Mouse (Mus musculus) olfactory bulb, adult 2 months (tissue): ENCODE measurements at regions not wholly inside any gene's neighbourhood (a gene's known extent, or its start where the extent isn't known, plus 50 kb on each side); places are given as distances from the start of the nearest gene placed in this dataset.

Source experiments
- H3K27ac ChIP-seq: fragments of 200-500 bp; 2 replicates; pipeline ENCODE4 v1.5.1; 2012; ENCODE audit warnings: low read depth, low read length; ENCODE audit not compliant: insufficient read depth
- H3K4me1 ChIP-seq: fragments of 200-500 bp; 2 replicates; pipeline ENCODE4 v1.6.1; 2012; ENCODE audit warnings: low read length; ENCODE audit not compliant: control insufficient read depth, insufficient read depth
- H3K4me3 ChIP-seq: fragments of 200-500 bp; 2 replicates; pipeline ENCODE4 v1.5.1; 2012; ENCODE audit warnings: mild to moderate bottlenecking, low read depth, low read length, moderate library complexity; ENCODE audit not compliant: insufficient read depth
- CTCF ChIP-seq: fragments of 200-500 bp; IDR thresholded peaks from 2 replicates; pipeline ENCODE4 v1.5.1; 2012; ENCODE audit warnings: low read depth, mild to moderate bottlenecking, low read length, moderate library complexity; ENCODE audit not compliant: insufficient read depth
- POLR2A ChIP-seq: fragments of 200-500 bp; IDR thresholded peaks from 2 replicates; pipeline ENCODE4 v1.6.1; 2012; ENCODE audit warnings: mild to moderate bottlenecking, low read depth, low read length, moderate library complexity; ENCODE audit not compliant: insufficient read depth
- WGBS: fragments of 180-500 bp; shearing (Covaris S2); methylation state at CpG from one replicate; pipeline ENCODE4 v1.1.7; 2018; 5-methylcytosine and 5-hydroxymethylcytosine counted together

DNA sequence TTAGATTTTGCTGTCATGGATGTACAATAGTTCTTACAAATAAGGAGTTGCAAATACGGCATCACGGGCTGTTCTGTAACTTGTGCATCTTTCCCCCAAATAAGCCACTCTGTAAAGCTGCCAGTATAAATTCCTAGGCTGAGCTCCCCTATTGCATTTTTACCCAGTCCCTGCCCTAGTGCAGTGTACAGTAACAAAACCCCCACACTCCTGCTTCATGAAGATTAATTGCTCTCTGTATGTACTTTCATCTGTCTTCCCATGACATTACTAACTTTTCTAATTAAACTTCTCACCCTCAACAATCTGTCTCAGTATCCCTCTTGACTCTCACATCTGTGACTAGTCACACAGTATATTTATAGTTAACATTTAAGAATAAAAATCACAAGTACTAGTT lies 73.4 kb downstream of the Tm4sf1 start:
- Histone ChIP-seq H3K4me3 (no peak overlapping the region), H3K27ac (no peak overlapping the region), H3K4me1 (no peaks in the 10 kb centered on the region)
- TF ChIP-seq CTCF, result no peak
- no peak for TF ChIP-seq POLR2A
- WGBS, result 47% methylated on average over 2 of the region's 2 CpGs

DNA sequence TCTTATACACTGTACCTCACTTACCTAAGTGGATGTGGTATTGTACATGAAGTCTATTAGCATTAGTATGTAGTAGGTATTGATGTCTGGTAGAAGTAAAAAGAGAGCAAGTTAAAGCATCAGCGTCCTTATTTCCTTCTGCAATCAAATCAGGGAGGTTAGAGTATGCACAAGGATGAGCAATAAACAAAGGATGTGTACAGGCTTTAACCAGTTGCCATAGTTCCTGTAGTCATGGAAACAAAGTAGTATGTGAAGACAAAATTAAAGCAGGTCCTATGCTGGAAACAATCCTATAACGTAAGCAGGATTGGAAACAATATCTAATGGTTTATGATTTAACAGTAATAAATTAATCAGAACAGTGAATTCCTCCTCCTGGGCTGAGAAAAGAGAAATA lies 78.0 kb downstream of the Tm4sf1 start:
- H3K27ac ChIP-seq, result no peak overlapping the region
- no peak for TF ChIP-seq POLR2A
- no peak for TF ChIP-seq CTCF
- WGBS, result 34% methylated on average over 2 of the region's 2 CpGs
- no peaks in the 10 kb centered on the region for H3K4me1 ChIP-seq
- H3K4me3 ChIP-seq, result no peak overlapping the region

DNA sequence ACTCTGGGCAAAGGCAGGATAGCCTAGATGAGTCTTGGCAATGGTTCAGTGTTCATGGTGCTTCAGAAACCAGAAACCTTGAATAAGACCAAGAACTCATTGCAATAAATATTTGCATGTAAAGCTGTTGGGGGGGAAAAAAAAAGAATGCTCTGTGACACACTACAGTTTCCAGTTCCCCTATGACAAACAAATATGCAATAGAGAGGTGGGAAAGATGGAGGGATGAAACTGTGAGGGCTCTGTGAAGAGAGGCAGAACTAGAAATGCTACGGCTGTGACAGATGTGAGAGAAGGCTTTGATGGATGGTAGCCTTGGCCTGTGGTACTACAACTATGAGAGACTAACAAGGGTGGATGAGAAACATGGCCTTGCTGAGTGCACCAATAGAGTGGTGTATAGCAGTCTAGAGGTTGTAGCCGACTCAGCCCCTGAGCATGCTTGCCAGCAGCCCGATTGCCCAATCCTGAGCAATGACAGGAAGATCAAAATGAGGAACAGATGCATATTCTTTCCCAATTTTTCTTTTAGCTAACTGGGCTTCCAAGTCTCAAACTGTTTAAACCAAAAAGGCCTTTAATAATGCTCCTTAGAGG lies 79.4 kb downstream of the Tm4sf1 start:
- H3K27ac ChIP-seq, result no peak overlapping the region
- 81% methylated on average over 3 of the region's 3 CpGs for WGBS
- no peak for TF ChIP-seq CTCF
- no peak for TF ChIP-seq POLR2A
- H3K4me1 ChIP-seq, result no peaks in the 10 kb centered on the region
- H3K4me3 ChIP-seq, result no peak overlapping the region

- no peaks in the 10 kb centered on the region for H3K4me1 ChIP-seq
- no peak overlapping the region for H3K4me3 ChIP-seq
- no peak for TF ChIP-seq CTCF
- TF ChIP-seq POLR2A, result no peak
- H3K27ac ChIP-seq, result no peak overlapping the region
- WGBS, result 65% methylated on average over 3 of the region's 3 CpGs
Observed at GRCm38 (mm10) chr3:57218431-57218830, 83.4 kb downstream of the Tm4sf1 start.

DNA sequence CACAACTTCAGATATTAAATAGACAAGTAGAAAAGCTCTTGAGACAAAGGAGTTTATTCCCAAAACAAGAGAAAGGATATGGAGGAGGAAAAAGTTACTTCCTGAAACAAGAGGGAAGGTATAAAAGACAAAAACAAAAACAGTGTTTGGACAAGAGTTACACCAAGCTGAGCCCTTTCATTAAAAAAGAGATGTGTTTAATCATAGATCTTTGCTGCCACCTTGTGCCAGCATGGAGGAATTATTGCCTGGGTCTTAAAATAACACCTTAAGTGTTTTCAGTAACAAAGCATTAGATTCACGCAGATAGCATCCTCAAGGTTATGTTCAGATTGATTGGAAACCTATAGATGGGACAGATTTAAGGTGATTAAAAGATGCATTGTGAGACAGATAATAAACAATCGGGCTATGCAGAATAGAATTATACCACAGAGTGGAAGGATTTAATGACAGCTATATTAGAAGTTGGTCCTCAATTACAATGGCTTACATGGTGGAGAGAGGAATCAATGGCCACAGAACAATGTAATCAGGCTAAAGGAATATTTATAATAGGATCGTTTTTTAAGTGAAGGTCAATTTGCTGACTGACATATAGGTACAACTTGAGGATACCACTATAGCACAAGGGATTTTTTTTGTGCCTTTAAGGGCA lies 97.6 kb downstream of the Tm4sf1 start:
- Histone ChIP-seq H3K4me1 (no peaks in the 10 kb centered on the region), H3K4me3 (no peak overlapping the region), H3K27ac (no peak overlapping the region)
- no peak for TF ChIP-seq POLR2A
- no peak for TF ChIP-seq CTCF
- 17% methylated on average over 3 of the region's 3 CpGs for WGBS

GRCm38 (mm10) chr3:57203418-57203817 lies 98.4 kb downstream of the Tm4sf1 start:
- no peaks in the 10 kb centered on the region for H3K4me1 ChIP-seq
- H3K4me3 ChIP-seq, result no peak overlapping the region
- H3K27ac ChIP-seq, result no peak overlapping the region
- TF ChIP-seq POLR2A (no peak), CTCF (no peak)
- 89% methylated on average over 4 of the region's 4 CpGs for WGBS

DNA sequence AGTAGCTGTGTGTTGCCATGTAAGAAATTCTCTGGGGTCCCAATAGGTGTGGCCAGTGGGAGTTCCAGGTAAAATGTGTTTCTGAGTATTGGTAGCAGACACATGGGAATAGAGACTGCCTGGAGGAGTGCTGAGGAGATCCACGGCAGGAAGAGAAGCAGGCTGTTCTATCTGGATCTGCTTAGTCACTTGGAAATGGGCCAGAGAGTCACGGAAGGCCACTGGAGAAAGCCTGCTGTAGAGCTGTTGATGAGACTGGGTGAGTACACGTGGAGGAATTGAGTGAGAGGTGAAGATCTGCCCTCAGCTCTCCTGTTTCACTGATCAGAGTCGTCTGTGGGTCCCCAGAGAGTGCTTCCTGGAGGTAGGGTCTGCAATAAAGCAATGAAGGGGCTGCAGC lies 120.2 kb downstream of the Tm4sf1 start:
- H3K27ac ChIP-seq, result no peak overlapping the region
- TF ChIP-seq CTCF, result no peak
- no peak for TF ChIP-seq POLR2A
- H3K4me1 ChIP-seq, result no peaks in the 10 kb centered on the region
- WGBS, result 50% methylated on average over 4 of the region's 4 CpGs
- no peak overlapping the region for H3K4me3 ChIP-seq

DNA sequence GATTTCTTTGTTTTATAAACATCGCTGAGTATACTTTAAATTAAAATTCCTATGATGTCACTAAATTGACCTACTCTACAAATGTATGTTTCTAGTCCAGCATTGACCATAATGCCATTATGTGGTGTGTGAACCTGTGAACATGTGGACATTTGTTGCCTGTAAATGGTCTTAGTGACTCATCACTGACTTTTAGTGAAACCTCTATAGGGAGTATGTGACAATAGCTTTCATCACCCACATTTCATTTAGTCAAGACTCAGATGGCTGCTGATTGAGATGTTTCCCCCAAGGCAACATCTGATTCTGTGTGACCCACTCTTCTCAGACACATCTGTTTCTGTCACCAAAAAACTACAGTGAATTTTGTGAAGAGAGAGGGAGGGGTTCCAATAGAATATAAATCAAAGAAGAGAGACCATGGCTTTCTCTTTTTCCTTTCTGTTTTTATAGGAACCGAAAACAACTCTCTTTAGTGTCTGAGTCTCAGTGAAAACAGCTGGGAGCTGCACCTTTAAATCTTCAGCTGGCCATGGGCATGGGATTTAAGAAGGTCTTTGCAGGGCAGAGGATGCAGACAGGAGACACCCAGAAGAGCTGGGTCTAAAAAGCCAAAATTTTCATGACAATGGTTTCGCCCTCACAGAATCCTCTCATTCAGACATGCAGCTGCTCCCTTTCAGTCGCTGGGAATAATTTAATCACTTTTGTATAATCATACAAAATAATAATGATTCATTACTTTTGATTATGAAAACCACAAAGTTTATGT lies 148.4 kb downstream of the Tm4sf1 start:
- H3K4me1 ChIP-seq, result no peaks in the 10 kb centered on the region
- TF ChIP-seq POLR2A (no peak), CTCF (no peak)
- H3K27ac ChIP-seq, result no peak overlapping the region
- 57% methylated on average over 4 of the region's 4 CpGs for WGBS
- no peak overlapping the region for H3K4me3 ChIP-seq

DNA sequence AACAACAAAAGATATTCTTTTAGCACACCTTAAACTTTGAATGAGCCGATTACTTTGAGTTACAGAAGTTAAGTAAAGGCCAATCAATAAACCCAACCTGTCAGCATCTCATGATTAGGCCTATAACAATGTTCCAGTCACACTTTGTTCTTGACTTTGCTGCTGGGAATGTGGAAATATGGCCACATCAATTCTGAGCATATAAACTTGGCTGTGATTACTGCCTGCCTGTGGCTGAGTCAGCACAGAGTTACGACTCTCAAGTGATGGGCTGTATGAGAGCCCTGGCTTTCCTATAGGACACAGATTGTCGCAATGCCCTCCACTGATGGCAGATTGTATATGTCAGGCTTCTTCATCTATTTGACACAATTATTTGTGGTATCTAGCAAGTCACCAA lies 152.6 kb downstream of the Tm4sf1 start:
- TF ChIP-seq CTCF (no peak), POLR2A (no peak)

More for the DNA sequence above, 152.6 kb downstream of the Tm4sf1 start:
- no peak overlapping the region for H3K4me3 ChIP-seq
- no peak overlapping the region for H3K27ac ChIP-seq
- no peaks in the 10 kb centered on the region for H3K4me1 ChIP-seq
- 91% methylated on average over 3 of the region's 3 CpGs for WGBS
